Mouse (Mus musculus): ENCODE measurements around the gene Kif1bp.

The Kif1bp gene

GRCm38 (mm10) chr10:62555705-62556557 lies 22.3 kb downstream of the Kif1bp start:
- DNase-seq: no peak

GRCm38 (mm10) chr10:62553611-62554091 lies 24.6 kb downstream of the Kif1bp start:
- DNase-seq: no peak

GRCm38 (mm10) chr10:62550787-62551300 lies 27.4 kb downstream of the Kif1bp start:
- no peak for DNase-seq

- DNase-seq: peak; percentile 65 to 84
These were observed 28.6 kb downstream of the Kif1bp start for GRCm38 (mm10) chr10:62549523-62550166.

GRCm38 (mm10) chr10:62546441-62546840 lies 31.8 kb downstream of the Kif1bp start:
- peak in 1 of 2 experiments; percentile 38 for DNase-seq

GRCm38 (mm10) chr10:62545759-62546158 lies 32.5 kb downstream of the Kif1bp start:
- no peak for DNase-seq

- no peak for DNase-seq
These were observed 33.9 kb downstream of the Kif1bp start for GRCm38 (mm10) chr10:62544316-62544715.

- DNase-seq: peak; percentile 71 to 79
These were observed 34.9 kb downstream of the Kif1bp start for GRCm38 (mm10) chr10:62543399-62543808.

- DNase-seq: no peak
These were observed 35.3 kb downstream of the Kif1bp start for GRCm38 (mm10) chr10:62542928-62543327.

GRCm38 (mm10) chr10:62542507-62542906 lies 35.8 kb downstream of the Kif1bp start:
- no peak for DNase-seq

GRCm38 (mm10) chr10:62541499-62541898 lies 36.8 kb downstream of the Kif1bp start:
- DNase-seq: peak in 1 of 2 experiments; percentile 43

- DNase-seq: no peak
These were observed 37.5 kb downstream of the Kif1bp start for GRCm38 (mm10) chr10:62540800-62541199.

- DNase-seq: peak; percentile 33 to 67
These were observed 43.7 kb downstream of the Kif1bp start for GRCm38 (mm10) chr10:62534509-62534908.

GRCm38 (mm10) chr10:62532832-62533231 lies 45.4 kb downstream of the Kif1bp start:
- no peak for DNase-seq

GRCm38 (mm10) chr10:62530183-62530582 lies 48.1 kb downstream of the Kif1bp start:
- peak; percentile 84 to 92 for DNase-seq

GRCm38 (mm10) chr10:62527351-62527750 lies 50.9 kb downstream of the Kif1bp start, which contains the start of gene Srgn:
Gene Srgn (minus strand): TSS chr10:62527451.
- DNase-seq: no peak

- no peak for DNase-seq
These were observed 55.8 kb downstream of the Kif1bp start for GRCm38 (mm10) chr10:62522346-62522950.

GRCm38 (mm10) chr10:62521763-62522162 lies 56.5 kb downstream of the Kif1bp start:
- DNase-seq: no peak

- no peak for DNase-seq
These were observed 57.3 kb downstream of the Kif1bp start for GRCm38 (mm10) chr10:62520911-62521310.

GRCm38 (mm10) chr10:62517511-62517910 lies 60.7 kb downstream of the Kif1bp start:
- no peak for DNase-seq

GRCm38 (mm10) chr10:62512855-62513254 lies 65.4 kb downstream of the Kif1bp start:
- no peak for DNase-seq

GRCm38 (mm10) chr10:62511528-62511927 lies 66.7 kb downstream of the Kif1bp start:
- no peak for DNase-seq

GRCm38 (mm10) chr10:62509032-62509656 lies 69.1 kb downstream of the Kif1bp start:
- peak in 1 of 2 experiments; percentile 21 for DNase-seq

Measured in lung, postnatal 4 days (tissue).